Mouse (Mus musculus) brain, embryonic 18.5 days (tissue): ENCODE results near the gene Arhgap36.

Experiments
- DNase-seq: peaks from one replicate; pipeline ENCODE4 v3.0.0-alpha.2; 2012; ENCODE audit warnings: low read depth, low spot score

Arhgap36 gene

GRCm38 (mm10) chrX:49463442-49463970 lies at the start of gene Arhgap36:
Gene Arhgap36, plus strand, starts transcription at chrX:49463945.
- no peak for DNase-seq

- no peak for DNase-seq
These were observed 6.0 kb upstream of the Arhgap36 start for GRCm38 (mm10) chrX:49457781-49458180.

- no peak for DNase-seq
These were observed 6.7 kb downstream of the Arhgap36 start for GRCm38 (mm10) chrX:49470287-49471054.

GRCm38 (mm10) chrX:49479968-49480809 lies 16.4 kb downstream of the Arhgap36 start:
- DNase-seq: no peak

GRCm38 (mm10) chrX:49480846-49481245 lies 17.1 kb downstream of the Arhgap36 start:
- DNase-seq: no peak

GRCm38 (mm10) chrX:49489141-49489540 lies 25.4 kb downstream of the Arhgap36 start:
- no peak for DNase-seq

GRCm38 (mm10) chrX:49493739-49494449 lies 30.1 kb downstream of the Arhgap36 start:
- no peak for DNase-seq
